14 mouse cellular contexts compared by ENCODE assay signal in the genomic region with DNA sequence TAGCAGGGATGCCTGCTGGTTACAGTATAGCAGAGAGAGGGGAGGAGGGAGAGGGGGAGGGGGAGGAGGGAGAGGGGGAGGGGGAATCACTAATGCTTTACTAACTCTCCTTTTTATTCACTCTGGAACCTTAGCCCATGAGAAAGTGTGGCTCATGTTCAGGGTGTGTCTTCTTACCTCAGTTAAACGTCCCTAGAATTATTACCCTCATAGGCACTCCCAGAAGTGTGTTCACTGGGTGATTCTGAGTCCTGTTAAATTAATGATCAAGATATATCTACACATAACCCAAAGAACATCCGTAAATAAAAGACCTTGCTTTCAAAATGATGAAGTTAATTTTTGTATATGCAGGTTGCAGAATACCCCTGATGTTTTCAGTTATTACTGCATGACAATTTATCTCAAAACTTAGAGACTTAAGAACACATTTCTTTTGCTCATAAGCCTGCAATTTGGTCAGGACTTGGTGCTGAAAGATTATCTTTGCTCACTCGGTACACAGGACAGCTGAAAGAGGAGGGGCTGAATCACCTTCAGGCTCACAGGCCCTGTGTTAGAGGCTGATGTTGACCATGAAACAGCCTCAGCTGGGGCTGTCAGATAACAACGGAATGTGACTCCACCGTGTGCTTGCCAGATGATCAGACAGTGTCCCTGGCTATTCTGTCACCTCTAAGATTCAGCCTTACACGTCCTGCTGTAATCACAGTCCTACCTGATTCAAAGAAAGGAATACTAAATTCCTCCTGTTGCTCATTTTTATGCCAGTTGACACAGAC.
DNase-seq lines count a peak whose midpoint lies in the region; ATAC-seq and TF ChIP-seq lines count a peak whose summit lies in the region.
"Had no signal": no experiment of that assay in that cellular context is flagged by ENCODE, and none has a peak within 500 bp of the region (broad histone marks: within the 10 kb centered on the region; RNA-seq: fewer than 3 reads in every experiment).

No protein-coding gene starts in this region.

- H3K9me3 ChIP-seq in G1E (replicated peaks) = no peaks in the 10 kb centered on the region
- H3K9me3 ChIP-seq: embryonic facial prominence, embryonic 10.5 days; neural tube, embryonic 15.5 days had no signal

- no peak overlapping the region for H3K4me3 ChIP-seq in G1E (ENCODE audit: low read depth, low read length)
- H3K4me3 ChIP-seq: embryonic facial prominence, embryonic 10.5 days; gastrocnemius, adult 2 months; neural tube, embryonic 15.5 days had no signal

- H3K27me3 ChIP-seq in G1E (ENCODE audit: insufficient read depth, low read length) = peaks cover 6% of the 10 kb centered on the region
- H3K27me3 ChIP-seq: neural tube, embryonic 15.5 days had no signal

- DNase-seq in heart, adult 18-20 months = peak; percentile 12 to 13
- no peak for DNase-seq in heart, postnatal 14 days
- DNase-seq in G1E (ENCODE audit: low spot score) = no peak
- no peak for DNase-seq in layer of hippocampus, adult 8-10 months (ENCODE audit: low spot score in 2 of 2)
- no peak for DNase-seq in cerebellum, postnatal 10 days
- DNase-seq in frontal cortex, postnatal 36 days (ENCODE audit: low spot score in 2 of 2) = no peak
- DNase-seq: cerebellum, adult 18-20 months; gastrocnemius, adult 2 months; kidney, adult 11 months; kidney, postnatal 4 days had no signal

- H3K4me1 ChIP-seq in G1E (ENCODE audit: insufficient read depth, low read depth, low read length) = no peaks in the 10 kb centered on the region
- H3K4me1 ChIP-seq: neural tube, embryonic 15.5 days had no signal

- no peak for TF ChIP-seq CTCF in G1E (IDR thresholded peaks at IDR 0.05; ENCODE audit: low read depth, low read length)

- peak; percentile 57; the same call in 1 of the 2 replicates for ATAC-seq in G1E (ENCODE audit: extremely low read depth, insufficient number of reproducible peaks, low FRiP score, poor library complexity, severe bottlenecking)
- peak; percentile 96 for ATAC-seq in erythroid progenitor cell, adult 5-6 weeks (replicated peaks; ENCODE audit: low FRiP score, poor library complexity, severe bottlenecking)
- ATAC-seq in megakaryocyte progenitor cell, adult 5-6 weeks (replicated peaks; ENCODE audit: poor library complexity) = peak; percentile 99

- H3K36me3 ChIP-seq in G1E (replicated peaks) = no peaks in the 10 kb centered on the region
- H3K36me3 ChIP-seq: embryonic facial prominence, embryonic 10.5 days; neural tube, embryonic 15.5 days had no signal

- intact Hi-C loops in heart, postnatal 14 days (cut with DNase I) = no loop called here

Comparison
In these comparisons a context has a peak if more than half of its experiments do, and no peak if none do; other contexts are left out.
1. DNase-seq: peak in heart, adult 18-20 months (2 of 2); none in heart, postnatal 14 days (0 of 2), G1E (single experiment), layer of hippocampus, adult 8-10 months (0 of 2), cerebellum, postnatal 10 days (0 of 2) and frontal cortex, postnatal 36 days (0 of 2).
2. Peak in every context shown above with its lines, with median percentiles within 50 percentile points of each other: ATAC-seq.